Mouse (Mus musculus): ENCODE measurements around the gene Panx1. TPM values are rescaled to one million over a fixed set of nuclear protein-coding genes. Genes with fewer than 3 reads are reported as not detected.

Gene Panx1
- total and polyA plus RNA-seq, 3 experiments, result 0.49 TPM; not detected in 2

DNA sequence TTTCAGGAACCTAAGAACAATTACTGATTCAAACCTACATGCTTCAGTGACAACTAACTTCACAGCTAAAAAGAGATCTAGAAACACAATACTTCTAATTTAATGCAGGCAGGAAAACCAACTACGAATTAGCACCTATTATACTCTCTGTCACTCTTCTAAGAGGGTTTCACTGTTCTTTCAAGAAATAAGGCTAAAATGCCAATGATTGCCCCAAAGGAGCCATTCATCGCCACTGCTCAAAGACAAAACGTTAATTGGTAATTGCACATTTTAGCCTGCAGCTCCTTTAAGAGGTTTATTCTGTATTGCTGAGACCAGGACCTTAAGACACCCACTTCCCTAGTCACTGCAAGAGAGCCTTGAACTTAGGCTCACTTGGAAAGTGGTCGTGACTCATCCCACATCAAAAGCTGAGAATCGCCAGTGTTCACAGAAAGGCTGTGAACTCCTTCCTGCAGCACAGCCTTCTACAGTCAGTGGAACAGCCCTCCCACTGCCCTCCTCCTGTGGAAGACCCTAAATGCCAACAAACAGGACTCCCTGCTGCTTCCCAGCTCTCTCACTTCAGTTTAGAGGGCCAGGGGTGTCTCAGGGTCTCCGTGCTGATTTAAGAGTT is 42.2 kb downstream of the Panx1 start:
- H3K36me3 ChIP-seq (replicated peaks), result no peaks in the 10 kb centered on the region
- no peaks in the 10 kb centered on the region for H3K4me1 ChIP-seq (ENCODE audit: insufficient read depth, low read depth, low read length)
- ATAC-seq (ENCODE audit: extremely low read depth, insufficient number of reproducible peaks, low FRiP score, poor library complexity, severe bottlenecking) (no peak), DNase-seq (ENCODE audit: low spot score) (no peak)
- no peaks in the 10 kb centered on the region for H3K9me3 ChIP-seq (replicated peaks)
- peaks cover 9% of the 10 kb centered on the region; the same call in 1 of the 2 replicates for H3K27me3 ChIP-seq (ENCODE audit: insufficient read depth, low read length)
- no peak overlapping the region for H3K4me3 ChIP-seq (ENCODE audit: low read depth, low read length)
- TF ChIP-seq CTCF (IDR thresholded peaks at IDR 0.05; ENCODE audit: low read depth, low read length), result no peak
- TF ChIP-seq GATA2 (IDR thresholded peaks at IDR 0.05; ENCODE audit: borderline replicate concordance, low read depth, low read length), result no peak
- TF ChIP-seq TAL1 (conservative IDR thresholded peaks at IDR 0.05; ENCODE audit: low read depth, low read length), result no peak
- no peak for TF ChIP-seq POLR2AphosphoS5 (IDR thresholded peaks at IDR 0.05; ENCODE audit: insufficient replicate concordance, low read depth, low read length)
- no peak for TF ChIP-seq GATA1 (IDR thresholded peaks at IDR 0.05; ENCODE audit: borderline replicate concordance, low read length)

DNA sequence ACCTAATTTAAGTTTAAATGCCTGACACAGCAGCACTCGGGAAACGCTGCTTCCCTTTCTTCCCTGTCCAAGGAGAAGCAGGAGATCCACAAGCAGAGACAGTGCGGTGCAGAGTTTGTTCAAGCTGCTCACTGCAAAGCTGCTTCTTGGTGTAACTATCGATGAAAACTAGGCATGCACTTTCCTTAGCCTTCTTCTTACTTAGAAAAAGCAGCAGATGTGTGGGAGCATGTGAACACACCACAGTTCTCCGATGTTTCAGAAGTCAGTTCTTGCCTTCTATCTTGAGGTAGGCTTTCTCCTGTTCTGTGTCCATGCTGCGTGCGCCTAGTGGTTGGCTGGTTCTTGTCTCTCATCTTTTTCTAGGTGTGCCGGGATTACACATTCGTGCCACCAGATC is 46.5 kb downstream of the Panx1 start:
- Histone ChIP-seq H3K9me3 (replicated peaks) (no peaks in the 10 kb centered on the region), H3K4me3 (ENCODE audit: low read depth, low read length) (no peak overlapping the region)
- no peak for ATAC-seq (ENCODE audit: extremely low read depth, insufficient number of reproducible peaks, low FRiP score, poor library complexity, severe bottlenecking)

DNA sequence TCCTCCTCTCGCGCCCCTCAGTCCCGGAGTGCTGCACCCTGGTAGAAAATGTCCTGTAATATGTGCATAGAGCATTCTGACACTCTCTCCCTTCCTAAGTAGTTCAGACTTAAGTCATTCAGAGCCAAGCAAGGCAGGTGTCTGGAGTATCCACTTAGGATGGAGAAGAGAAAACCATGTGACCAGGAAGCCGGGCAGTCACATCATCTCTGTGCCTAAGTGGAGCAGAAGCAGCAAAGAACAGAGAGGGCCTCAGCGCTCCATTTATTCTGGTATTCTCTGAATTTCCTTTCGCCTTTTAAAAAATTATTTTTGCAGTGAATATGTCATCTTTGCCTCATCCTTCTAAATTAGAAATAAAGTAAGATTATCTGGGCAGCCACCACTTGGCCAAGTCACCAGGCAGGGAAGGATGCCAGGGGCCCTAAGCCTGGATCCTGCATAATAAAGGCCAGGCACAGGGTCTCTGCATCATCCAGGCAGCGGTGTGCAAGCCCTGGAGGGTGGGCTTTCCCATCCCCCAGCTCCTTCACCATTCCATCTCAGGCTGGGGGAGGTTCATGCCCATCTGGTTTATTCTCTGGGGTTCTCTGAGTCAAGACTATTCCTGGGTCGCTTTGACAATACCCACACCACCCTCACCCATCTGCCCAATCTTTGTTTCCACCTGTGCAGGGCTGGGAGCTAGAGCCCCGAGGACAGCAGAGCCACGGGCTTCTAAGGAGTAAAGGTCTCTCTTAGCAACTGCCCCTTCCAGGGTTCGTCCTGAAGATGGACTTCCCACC is 47.8 kb downstream of the Panx1 start:
- ATAC-seq (ENCODE audit: extremely low read depth, insufficient number of reproducible peaks, low FRiP score, poor library complexity, severe bottlenecking), result no peak
- Histone ChIP-seq H3K36me3 (replicated peaks) (no peaks in the 10 kb centered on the region), H3K4me1 (ENCODE audit: insufficient read depth, low read depth, low read length) (no peaks in the 10 kb centered on the region), H3K9me3 (replicated peaks) (no peaks in the 10 kb centered on the region), H3K27me3 (ENCODE audit: insufficient read depth, low read length) (0 out of 2 replicates have a peak, but pooled peaks cover 5% of the 10 kb centered on the region), H3K4me3 (ENCODE audit: low read depth, low read length) (no peak overlapping the region)
- no peak for DNase-seq (ENCODE audit: low spot score)
- TF ChIP-seq TAL1 (conservative IDR thresholded peaks at IDR 0.05; ENCODE audit: low read depth, low read length), result no peak
- no peak for TF ChIP-seq GATA2 (IDR thresholded peaks at IDR 0.05; ENCODE audit: borderline replicate concordance, low read depth, low read length)
- TF ChIP-seq CTCF (IDR thresholded peaks at IDR 0.05; ENCODE audit: low read depth, low read length), result no peak
- TF ChIP-seq GATA1 (IDR thresholded peaks at IDR 0.05; ENCODE audit: borderline replicate concordance, low read length), result no peak
- TF ChIP-seq POLR2AphosphoS5 (IDR thresholded peaks at IDR 0.05; ENCODE audit: insufficient replicate concordance, low read depth, low read length), result no peak

More for the DNA sequence above, 46.5 kb downstream of the Panx1 start:
- TF ChIP-seq POLR2AphosphoS5 (IDR thresholded peaks at IDR 0.05; ENCODE audit: insufficient replicate concordance, low read depth, low read length) (no peak), GATA1 (IDR thresholded peaks at IDR 0.05; ENCODE audit: borderline replicate concordance, low read length) (no peak)
- H3K4me1 ChIP-seq (ENCODE audit: insufficient read depth, low read depth, low read length), result no peaks in the 10 kb centered on the region
- H3K36me3 ChIP-seq (replicated peaks), result no peaks in the 10 kb centered on the region
- DNase-seq (ENCODE audit: low spot score), result no peak
- 0 out of 2 replicates have a peak, but pooled peaks cover 5% of the 10 kb centered on the region for H3K27me3 ChIP-seq (ENCODE audit: insufficient read depth, low read length)

DNA sequence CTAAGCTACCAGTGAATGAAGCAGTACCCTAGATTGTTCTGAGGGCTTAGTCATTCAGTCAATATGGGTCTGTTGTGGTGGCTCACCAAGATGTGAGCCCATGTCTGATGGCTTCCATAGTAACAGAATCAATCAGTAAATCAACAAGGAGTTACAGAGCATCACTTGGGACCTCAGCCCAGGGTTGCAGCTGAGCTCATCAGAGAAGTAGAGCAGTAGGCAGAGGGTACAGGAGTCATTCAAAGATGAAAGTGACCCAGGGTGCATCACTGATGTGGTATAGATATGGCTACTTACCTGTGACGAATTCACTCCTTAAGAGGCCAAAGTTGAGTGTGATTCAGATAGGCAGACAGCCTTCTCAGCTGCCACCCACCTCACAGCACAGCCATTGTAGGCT is 49.8 kb downstream of the Panx1 start:
- TF ChIP-seq CTCF (IDR thresholded peaks at IDR 0.05; ENCODE audit: low read depth, low read length) (no peak), POLR2AphosphoS5 (IDR thresholded peaks at IDR 0.05; ENCODE audit: insufficient replicate concordance, low read depth, low read length) (no peak), GATA2 (IDR thresholded peaks at IDR 0.05; ENCODE audit: borderline replicate concordance, low read depth, low read length) (no peak), TAL1 (conservative IDR thresholded peaks at IDR 0.05; ENCODE audit: low read depth, low read length) (no peak), GATA1 (IDR thresholded peaks at IDR 0.05; ENCODE audit: borderline replicate concordance, low read length) (no peak)
- H3K36me3 ChIP-seq (replicated peaks), result no peaks in the 10 kb centered on the region
- no peaks in the 10 kb centered on the region for H3K9me3 ChIP-seq (replicated peaks)
- 0 out of 2 replicates have a peak, but pooled peaks cover 1% of the 10 kb centered on the region for H3K27me3 ChIP-seq (ENCODE audit: insufficient read depth, low read length)
- no peak for DNase-seq (ENCODE audit: low spot score)
- no peak overlapping the region for H3K4me3 ChIP-seq (ENCODE audit: low read depth, low read length)
- no peaks in the 10 kb centered on the region for H3K4me1 ChIP-seq (ENCODE audit: insufficient read depth, low read depth, low read length)
- no peak for ATAC-seq (ENCODE audit: extremely low read depth, insufficient number of reproducible peaks, low FRiP score, poor library complexity, severe bottlenecking)

DNA sequence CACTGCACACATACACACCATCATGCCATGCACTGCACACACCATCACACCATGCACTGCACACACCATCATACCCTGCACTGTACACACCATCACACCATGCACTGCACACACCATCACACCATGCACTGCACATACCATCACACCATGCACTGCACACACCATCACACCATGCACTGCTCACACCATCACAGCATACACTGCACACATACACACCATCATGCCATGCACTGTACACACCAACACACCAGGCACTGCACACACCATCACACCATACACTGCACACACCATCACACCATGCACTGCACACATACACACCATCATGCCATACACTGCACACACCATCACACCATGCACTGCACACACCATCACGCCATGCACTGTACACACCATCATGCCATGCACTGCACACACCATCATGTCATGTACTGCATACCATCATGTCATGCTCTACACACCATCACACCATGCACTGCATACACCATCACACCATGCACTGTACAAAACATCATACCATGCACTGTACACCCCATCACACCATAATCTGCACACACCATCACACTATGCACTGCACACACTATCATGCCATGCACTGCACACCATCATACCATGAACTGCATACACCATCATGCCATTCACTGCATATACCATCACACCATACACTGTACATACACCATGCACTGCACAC is 56.5 kb downstream of the Panx1 start:
- no peaks in the 10 kb centered on the region for H3K27me3 ChIP-seq (ENCODE audit: insufficient read depth, low read length)
- ATAC-seq (ENCODE audit: extremely low read depth, insufficient number of reproducible peaks, low FRiP score, poor library complexity, severe bottlenecking) (no peak), DNase-seq (ENCODE audit: low spot score) (no peak)
- H3K9me3 ChIP-seq (replicated peaks), result peaks cover 6% of the 10 kb centered on the region
- H3K36me3 ChIP-seq (replicated peaks), result no peaks in the 10 kb centered on the region
- TF ChIP-seq TAL1 (conservative IDR thresholded peaks at IDR 0.05; ENCODE audit: low read depth, low read length) (0 out of 2 replicates have a peak, but pooled peaks have one; percentile 15), CTCF (IDR thresholded peaks at IDR 0.05; ENCODE audit: low read depth, low read length) (0 out of 2 replicates have a peak, but pooled peaks have one; percentile 27), POLR2AphosphoS5 (IDR thresholded peaks at IDR 0.05; ENCODE audit: insufficient replicate concordance, low read depth, low read length) (peak; percentile 91; the same call in 1 of the 2 replicates), GATA1 (IDR thresholded peaks at IDR 0.05; ENCODE audit: borderline replicate concordance, low read length) (no peak), GATA2 (IDR thresholded peaks at IDR 0.05; ENCODE audit: borderline replicate concordance, low read depth, low read length) (no peak)
- peak overlapping the region; percentile 25; the same call in 1 of the 2 replicates for H3K4me3 ChIP-seq (ENCODE audit: low read depth, low read length)
- no peaks in the 10 kb centered on the region for H3K4me1 ChIP-seq (ENCODE audit: insufficient read depth, low read depth, low read length)

DNA sequence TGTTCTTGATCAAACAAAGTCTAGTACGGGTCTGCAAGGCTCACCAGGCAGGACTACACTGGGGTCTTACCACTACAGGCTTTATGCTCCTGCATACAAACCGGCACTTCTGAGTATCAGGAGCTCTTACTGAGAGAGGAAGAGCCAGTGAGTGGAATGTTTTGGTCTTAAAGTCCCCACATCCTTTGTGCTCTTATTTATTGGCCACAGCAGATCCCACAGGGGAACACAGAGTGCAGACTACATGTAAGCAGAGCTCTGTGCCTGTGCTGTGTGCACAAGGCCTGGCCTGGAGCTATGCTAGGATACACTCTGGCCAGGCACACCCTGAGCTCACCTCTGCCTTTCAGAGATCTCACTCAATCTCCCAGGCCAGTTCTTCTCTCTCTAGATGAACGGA is 62.1 kb downstream of the Panx1 start:
- H3K27me3 ChIP-seq (ENCODE audit: insufficient read depth, low read length), result no peaks in the 10 kb centered on the region
- no peaks in the 10 kb centered on the region for H3K36me3 ChIP-seq (replicated peaks)
- H3K4me1 ChIP-seq (ENCODE audit: insufficient read depth, low read depth, low read length), result no peaks in the 10 kb centered on the region
- TF ChIP-seq GATA2 (IDR thresholded peaks at IDR 0.05; ENCODE audit: borderline replicate concordance, low read depth, low read length) (no peak), CTCF (IDR thresholded peaks at IDR 0.05; ENCODE audit: low read depth, low read length) (no peak), POLR2AphosphoS5 (IDR thresholded peaks at IDR 0.05; ENCODE audit: insufficient replicate concordance, low read depth, low read length) (no peak), TAL1 (conservative IDR thresholded peaks at IDR 0.05; ENCODE audit: low read depth, low read length) (no peak), GATA1 (IDR thresholded peaks at IDR 0.05; ENCODE audit: borderline replicate concordance, low read length) (no peak)
- no peak for DNase-seq (ENCODE audit: low spot score)
- H3K9me3 ChIP-seq (replicated peaks), result no peaks in the 10 kb centered on the region
- no peak overlapping the region for H3K4me3 ChIP-seq (ENCODE audit: low read depth, low read length)
- no peak for ATAC-seq (ENCODE audit: extremely low read depth, insufficient number of reproducible peaks, low FRiP score, poor library complexity, severe bottlenecking)

Data from G1E (cell line).